Mouse (Mus musculus) MN1 (cell line): Measurements from ENCODE around the gene Nebl.

ENCODE experiments used
- DNase-seq: peaks from one replicate; pipeline ENCODE4 v3.0.0-alpha.2; 2016; ENCODE audit warnings: low spot score

Gene Nebl

GRCm38 (mm10) chr2:17515686-17516085 lies 215.6 kb downstream of the Nebl start:
- DNase-seq: no peak

- no peak for DNase-seq
These were observed 216.5 kb downstream of the Nebl start for GRCm38 (mm10) chr2:17514765-17515164.

GRCm38 (mm10) chr2:17509942-17510341 lies 221.3 kb downstream of the Nebl start:
- DNase-seq: no peak

- DNase-seq: no peak
These were observed 223.9 kb downstream of the Nebl start for GRCm38 (mm10) chr2:17507362-17507761.

- DNase-seq: no peak
These were observed 227.0 kb downstream of the Nebl start for GRCm38 (mm10) chr2:17504115-17504774.

- no peak for DNase-seq
These were observed 230.2 kb downstream of the Nebl start for GRCm38 (mm10) chr2:17501075-17501474.

- DNase-seq: no peak
These were observed 265.6 kb downstream of the Nebl start for GRCm38 (mm10) chr2:17465517-17466174.

GRCm38 (mm10) chr2:17460434-17460833 lies 270.8 kb downstream of the Nebl start:
- no peak for DNase-seq

GRCm38 (mm10) chr2:17453676-17454075 lies 277.6 kb downstream of the Nebl start:
- DNase-seq: no peak

GRCm38 (mm10) chr2:17448341-17448740 lies 282.9 kb downstream of the Nebl start:
- DNase-seq: no peak

GRCm38 (mm10) chr2:17443581-17443980 lies 287.7 kb downstream of the Nebl start:
- no peak for DNase-seq

GRCm38 (mm10) chr2:17438317-17438716 lies 292.9 kb downstream of the Nebl start:
- DNase-seq: no peak

GRCm38 (mm10) chr2:17436739-17437440 lies 294.4 kb downstream of the Nebl start:
- no peak for DNase-seq

GRCm38 (mm10) chr2:17435217-17435616 lies 296.0 kb downstream of the Nebl start:
- DNase-seq: no peak

- DNase-seq: no peak
These were observed 302.2 kb downstream of the Nebl start for GRCm38 (mm10) chr2:17429028-17429427.

- DNase-seq: no peak
These were observed 303.1 kb downstream of the Nebl start for GRCm38 (mm10) chr2:17428156-17428555.

- DNase-seq: peak; percentile 54
These were observed 308.3 kb downstream of the Nebl start for GRCm38 (mm10) chr2:17422967-17423366.

- peak; percentile 16 for DNase-seq
These were observed 315.9 kb downstream of the Nebl start for GRCm38 (mm10) chr2:17415347-17415746.

- no peak for DNase-seq
These were observed 316.9 kb downstream of the Nebl start for GRCm38 (mm10) chr2:17414324-17414723.

GRCm38 (mm10) chr2:17413496-17414268 lies 317.6 kb downstream of the Nebl start:
- no peak for DNase-seq

- DNase-seq: no peak
These were observed 322.0 kb downstream of the Nebl start for GRCm38 (mm10) chr2:17409276-17409675.

GRCm38 (mm10) chr2:17405899-17406531 lies 325.2 kb downstream of the Nebl start:
- no peak for DNase-seq
